Mouse (Mus musculus) neural tube, embryonic 12.5 days (tissue): ENCODE results near the gene Eci1. TPM values are rescaled to one million over a fixed set of nuclear protein-coding genes. Genes with fewer than 3 reads are reported as not detected.
"Not testable (repeated sequence)": the region's sequence is repeated elsewhere in the genome, so short reads cannot be mapped to it uniquely, and the experiment has no call there.

Experiments used
- ATAC-seq: fragments of 200-750 bp; cut with Nextera tagmentation; 2 replicates; pipeline ENCODE4 v1.8.0; 2017; ENCODE audit warnings: low read depth, mild to moderate bottlenecking, moderate TSS enrichment, moderate library complexity; ENCODE audit not compliant: low FRiP score
- H3K27ac ChIP-seq: fragments of 300-500 bp; sonication (generic); 2 replicates; pipeline ENCODE4 v1.5.1; 2016
- H3K27me3 ChIP-seq: fragments of 300-500 bp; sonication (generic); replicated peaks from 2 replicates; pipeline ENCODE4 v1.6.1; 2016; ENCODE audit warnings: mild to moderate bottlenecking
- H3K36me3 ChIP-seq: fragments of 300-500 bp; sonication (generic); 2 replicates; pipeline ENCODE4 v1.6.1; 2016; ENCODE audit warnings: mild to moderate bottlenecking
- H3K4me1 ChIP-seq: fragments of 300-500 bp; sonication (generic); 2 replicates; pipeline ENCODE4 v1.6.1; 2016
- H3K4me2 ChIP-seq: fragments of 300-500 bp; sonication (generic); replicated peaks from 2 replicates; pipeline ENCODE4 v1.6.1; 2016; ENCODE audit warnings: mild to moderate bottlenecking
- H3K4me3 ChIP-seq: fragments of 300-500 bp; sonication (generic); 2 replicates; pipeline ENCODE4 v1.5.1; 2016
- H3K9ac ChIP-seq: fragments of 300-500 bp; sonication (generic); 2 replicates; pipeline ENCODE4 v1.6.1; 2016; ENCODE audit warnings: mild to moderate bottlenecking
- H3K9me3 ChIP-seq: fragments of 300-500 bp; sonication (generic); 2 replicates; pipeline ENCODE4 v1.6.1; 2016; ENCODE audit warnings: mild to moderate bottlenecking
- WGBS: fragments of 180-500 bp; shearing (Covaris S2); methylation state at CpG from one replicate; pipeline ENCODE4 v1.1.7; 2016; 5-methylcytosine and 5-hydroxymethylcytosine counted together
- polyA plus RNA-seq: library from polyadenylated mRNA; unstranded; fragments of >200 nt; fragmentation: Nextera tagmentation; extraction: Ambion mirVana; gene quantifications from 2 replicates; pipeline ENCODE4 v1.2.1, GENCODE M21; 2016

Gene Eci1
- polyA plus RNA-seq, 1 experiment from 2014 or later: 67.9 TPM

GRCm38 (mm10) chr17:24442107-24442506 is 15.7 kb downstream of the Eci1 start:
- peaks cover 96% of the 10 kb centered on the region for H3K36me3 ChIP-seq
- ATAC-seq: no peak
- no peak overlapping the region for H3K9ac ChIP-seq
- no peak overlapping the region for H3K27ac ChIP-seq
- H3K4me2 ChIP-seq: no peak overlapping the region
- H3K4me3 ChIP-seq: no peak overlapping the region
- WGBS: 90% methylated on average over 14 of the region's 14 CpGs
- H3K27me3 ChIP-seq: no peaks in the 10 kb centered on the region
- H3K4me1 ChIP-seq: no peaks in the 10 kb centered on the region
- no peaks in the 10 kb centered on the region for H3K9me3 ChIP-seq

GRCm38 (mm10) chr17:24442632-24443155 is 16.3 kb downstream of the Eci1 start, which contains the start of gene Dnase1l2:
TSS of gene Dnase1l2 (minus strand) at chr17:24443105.
- no peak within 1 kb of the TSS for H3K4me3 ChIP-seq
- H3K27me3 ChIP-seq: no peaks in the 10 kb centered on the region
- no peak within 1 kb of the TSS for H3K27ac ChIP-seq
- no peaks in the 10 kb centered on the region for H3K9me3 ChIP-seq
- H3K4me1 ChIP-seq: no peaks in the 10 kb centered on the region
- 84% methylated on average over 7 of the region's 7 CpGs for WGBS
- ATAC-seq: no peak
- H3K9ac ChIP-seq: no peak within 1 kb of the TSS
- peaks cover 98% of the 10 kb centered on the region for H3K36me3 ChIP-seq
- H3K4me2 ChIP-seq: no peak within 1 kb of the TSS

GRCm38 (mm10) chr17:24443409-24443808 is 17.0 kb downstream of the Eci1 start:
- Histone ChIP-seq H3K4me3 (no peak overlapping the region), H3K36me3 (peaks cover 99% of the 10 kb centered on the region)

GRCm38 (mm10) chr17:24446590-24446989 is 20.1 kb downstream of the Eci1 start:
- no peak overlapping the region for H3K4me3 ChIP-seq
- no peak for ATAC-seq

More at GRCm38 (mm10) chr17:24443409-24443808, 17.0 kb downstream of the Eci1 start:
- no peaks in the 10 kb centered on the region for H3K9me3 ChIP-seq
- WGBS: 88% methylated on average over 4 of the region's 4 CpGs
- no peak overlapping the region for H3K4me2 ChIP-seq
- ATAC-seq: no peak
- H3K27ac ChIP-seq: no peak overlapping the region
- no peak overlapping the region for H3K9ac ChIP-seq
- H3K27me3 ChIP-seq: no peaks in the 10 kb centered on the region
- H3K4me1 ChIP-seq: no peaks in the 10 kb centered on the region

GRCm38 (mm10) chr17:24449507-24449906 is 23.1 kb downstream of the Eci1 start:
- Histone ChIP-seq H3K4me3 (no peak overlapping the region), H3K27ac (no peak overlapping the region), H3K9ac (no peak overlapping the region), H3K9me3 (no peaks in the 10 kb centered on the region), H3K27me3 (no peaks in the 10 kb centered on the region), H3K4me2 (no peak overlapping the region), H3K36me3 (peaks cover 71% of the 10 kb centered on the region), H3K4me1 (peaks cover 12% of the 10 kb centered on the region)
- ATAC-seq: no peak
- 94% methylated on average over 6 of the region's 6 CpGs for WGBS

More at GRCm38 (mm10) chr17:24446590-24446989, 20.1 kb downstream of the Eci1 start:
- H3K4me1 ChIP-seq: no peaks in the 10 kb centered on the region
- no peaks in the 10 kb centered on the region for H3K27me3 ChIP-seq
- no peak overlapping the region for H3K4me2 ChIP-seq
- H3K9ac ChIP-seq: no peak overlapping the region
- WGBS: 97% methylated on average over 8 of the region's 8 CpGs
- H3K36me3 ChIP-seq: peaks cover 97% of the 10 kb centered on the region
- H3K27ac ChIP-seq: no peak overlapping the region
- H3K9me3 ChIP-seq: no peaks in the 10 kb centered on the region

- WGBS: 95% methylated on average over 6 of the region's 6 CpGs
- Histone ChIP-seq H3K9ac (no peak overlapping the region), H3K4me3 (no peak overlapping the region), H3K4me2 (no peak overlapping the region), H3K36me3 (peaks cover 53% of the 10 kb centered on the region), H3K9me3 (no peaks in the 10 kb centered on the region), H3K4me1 (peaks cover 13% of the 10 kb centered on the region), H3K27ac (no peak overlapping the region), H3K27me3 (no peaks in the 10 kb centered on the region)
- ATAC-seq: no peak
Measured at GRCm38 (mm10) chr17:24451220-24451619, 24.8 kb downstream of the Eci1 start.

GRCm38 (mm10) chr17:24453372-24453771 is 26.9 kb downstream of the Eci1 start:
- no peak for ATAC-seq

GRCm38 (mm10) chr17:24454218-24454755 is 27.8 kb downstream of the Eci1 start:
- Histone ChIP-seq H3K27ac (peak overlapping the region; percentile 81; the same call in 1 of the 2 replicates), H3K4me1 (peaks cover 13% of the 10 kb centered on the region), H3K9ac (peak overlapping the region; percentile 81), H3K36me3 (peaks cover 23% of the 10 kb centered on the region), H3K4me2 (peak overlapping the region; percentile 86), H3K4me3 (peak overlapping the region; percentile 77), H3K9me3 (no peaks in the 10 kb centered on the region), H3K27me3 (no peaks in the 10 kb centered on the region)
- WGBS: 10% methylated on average over 14 of the region's 14 CpGs
- ATAC-seq: no peak

More at GRCm38 (mm10) chr17:24453372-24453771, 26.9 kb downstream of the Eci1 start:
- no peaks in the 10 kb centered on the region for H3K27me3 ChIP-seq
- no peak overlapping the region for H3K27ac ChIP-seq
- no peak overlapping the region for H3K4me3 ChIP-seq
- no peaks in the 10 kb centered on the region for H3K9me3 ChIP-seq
- peaks cover 32% of the 10 kb centered on the region for H3K36me3 ChIP-seq
- peaks cover 13% of the 10 kb centered on the region for H3K4me1 ChIP-seq
- H3K4me2 ChIP-seq: peak overlapping the region; percentile 86
- H3K9ac ChIP-seq: no peak overlapping the region
- 92% methylated on average over 2 of the region's 2 CpGs for WGBS

- peak; percentile 94 for ATAC-seq
- H3K27ac ChIP-seq: peak overlapping the region; percentile 81
- under 1% methylated on average over 67 of the region's 67 CpGs for WGBS
Measured at GRCm38 (mm10) chr17:24454756-24455522, 28.5 kb downstream of the Eci1 start.

GRCm38 (mm10) chr17:24455523-24456206 is 29.2 kb downstream of the Eci1 start:
- not testable (repeated sequence) for H3K27ac ChIP-seq

More at GRCm38 (mm10) chr17:24454756-24455522, 28.5 kb downstream of the Eci1 start:
- H3K27me3 ChIP-seq: no peaks in the 10 kb centered on the region
- H3K4me2 ChIP-seq: peak overlapping the region; percentile 86
- H3K9me3 ChIP-seq: no peaks in the 10 kb centered on the region
- peak overlapping the region; percentile 81 for H3K9ac ChIP-seq
- H3K36me3 ChIP-seq: peaks cover 16% of the 10 kb centered on the region
- peaks cover 13% of the 10 kb centered on the region for H3K4me1 ChIP-seq
- peak overlapping the region; percentile 77 for H3K4me3 ChIP-seq

GRCm38 (mm10) chr17:24461580-24461979 is 35.1 kb downstream of the Eci1 start:
- no peak overlapping the region for H3K9ac ChIP-seq
- no peaks in the 10 kb centered on the region for H3K4me1 ChIP-seq
- 73% methylated on average over 2 of the region's 2 CpGs for WGBS
- H3K27me3 ChIP-seq: no peaks in the 10 kb centered on the region
- no peak for ATAC-seq
- H3K36me3 ChIP-seq: no peaks in the 10 kb centered on the region
- H3K4me3 ChIP-seq: no peak overlapping the region
- H3K4me2 ChIP-seq: no peak overlapping the region
- no peaks in the 10 kb centered on the region for H3K9me3 ChIP-seq
- H3K27ac ChIP-seq: no peak overlapping the region

More at GRCm38 (mm10) chr17:24455523-24456206, 29.2 kb downstream of the Eci1 start:
- 56% methylated on average over 10 of the region's 10 CpGs for WGBS
- H3K9me3 ChIP-seq, H3K27me3 ChIP-seq, H3K9ac ChIP-seq, H3K4me3 ChIP-seq: not testable (repeated sequence)
- Histone ChIP-seq H3K4me2 (peak overlapping the region; percentile 86), H3K36me3 (peaks cover 12% of the 10 kb centered on the region), H3K4me1 (peaks cover 13% of the 10 kb centered on the region)
- 0 out of 2 replicates have a peak, but pooled peaks have one; percentile 10 for ATAC-seq

GRCm38 (mm10) chr17:24462932-24463331 is 36.5 kb downstream of the Eci1 start:
- 81% methylated on average over 1 of the region's 1 CpGs for WGBS
- no peaks in the 10 kb centered on the region for H3K9me3 ChIP-seq
- no peaks in the 10 kb centered on the region for H3K4me1 ChIP-seq
- no peak overlapping the region for H3K27ac ChIP-seq
- H3K4me2 ChIP-seq: no peak overlapping the region
- H3K4me3 ChIP-seq: no peak overlapping the region
- no peaks in the 10 kb centered on the region for H3K27me3 ChIP-seq
- H3K9ac ChIP-seq: no peak overlapping the region
- ATAC-seq: no peak
- H3K36me3 ChIP-seq: no peaks in the 10 kb centered on the region
